Mouse (Mus musculus) erythroblast, embryonic 14.5 days (primary cell): ENCODE results near the gene Pglyrp2.

Source experiments
- GATA1 ChIP-seq: IDR thresholded peaks from 2 replicates; pipeline ENCODE4 v1.6.1; 2012; ENCODE audit warnings: low read length, inconsistent platforms, mixed read lengths
- TAL1 ChIP-seq: IDR thresholded peaks from 3 replicates; pipeline ENCODE4 v1.6.1; 2012; ENCODE audit warnings: low read length, inconsistent platforms, mixed read lengths

DNA sequence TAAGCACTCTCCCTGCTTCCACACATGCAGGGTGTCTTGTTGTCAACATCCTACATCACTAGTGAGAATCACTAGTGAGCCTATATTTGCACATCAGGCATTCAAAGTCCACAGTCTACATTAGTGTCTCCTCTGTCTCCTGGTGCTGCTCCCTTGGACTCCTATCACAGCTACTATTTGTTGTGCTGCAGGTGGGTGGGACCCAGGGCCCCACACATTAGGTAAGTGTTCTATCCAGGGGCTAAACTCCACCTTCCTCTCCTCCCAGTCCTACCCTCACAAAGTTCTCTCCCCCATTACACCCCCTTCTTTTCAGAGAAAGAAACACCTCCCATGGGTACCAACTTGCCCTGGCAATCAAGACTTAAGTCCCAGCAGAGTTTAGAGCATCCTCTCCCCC is 2.6 kb upstream of the Pglyrp2 start:
- TF ChIP-seq GATA1 (no peak), TAL1 (no peak)
